Mouse (Mus musculus) spleen, postnatal 10 days (tissue): Measurements from ENCODE around the gene Dnase2b.

Experiments used
- DNase-seq, 2 experiments: peaks; one replicate each; pipeline ENCODE4 v3.0.0; 2021 to 2022; ENCODE audit warnings: low spot score in 2 of 2

Dnase2b gene

DNA sequence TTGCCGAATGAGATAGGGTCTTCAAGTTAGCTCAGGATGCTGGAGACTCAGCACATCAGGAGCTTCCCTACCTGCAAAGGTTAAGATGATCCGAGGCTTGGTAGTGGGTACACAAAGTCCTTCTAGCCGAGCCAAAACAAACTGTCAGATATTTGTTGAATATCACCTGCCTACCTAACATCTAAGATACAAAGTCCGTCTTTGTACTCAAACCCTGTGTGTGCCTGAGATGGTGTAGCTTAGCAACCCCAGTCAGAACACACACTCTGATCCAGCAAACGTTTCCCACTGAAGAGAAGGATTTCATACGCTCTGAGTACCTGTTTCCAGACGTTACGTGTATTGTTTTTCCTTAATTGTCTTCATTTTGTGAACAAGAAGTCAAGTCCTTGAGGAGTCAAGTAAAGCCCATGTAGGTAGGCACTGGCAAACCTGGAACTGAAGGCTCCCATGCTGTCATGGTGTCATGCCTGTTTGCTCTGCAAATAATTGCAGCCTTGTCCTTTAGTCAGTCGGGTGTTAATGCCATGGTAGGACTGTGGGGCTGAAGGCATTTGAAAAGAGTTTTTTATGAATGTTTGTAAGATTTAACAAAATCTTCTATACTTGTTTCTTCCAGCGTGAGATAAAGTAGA lies 45.1 kb downstream of the Dnase2b start, which contains the start of gene Uox:
TSS of gene Uox (plus strand) at position 279 of the 635 bp plus-strand sequence.
- no peak for DNase-seq

DNA sequence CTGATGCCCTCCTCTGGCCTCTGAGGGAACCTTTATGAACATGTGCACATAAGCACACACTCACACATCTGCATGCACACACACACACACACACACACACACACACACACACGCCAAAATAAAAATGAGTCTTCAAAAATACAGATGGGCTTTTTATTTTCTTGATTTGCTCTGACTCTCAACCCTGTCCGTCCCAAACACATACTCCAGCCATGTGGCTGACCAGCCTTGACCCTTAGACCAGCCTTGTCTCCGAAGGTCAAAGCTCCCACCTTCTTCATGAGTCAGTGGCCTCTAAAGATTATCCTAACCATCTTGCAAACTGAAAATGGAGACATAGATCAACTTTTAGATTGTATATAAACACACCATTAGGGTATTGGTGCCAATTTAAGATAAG lies 45.8 kb downstream of the Dnase2b start:
- DNase-seq: no peak

DNA sequence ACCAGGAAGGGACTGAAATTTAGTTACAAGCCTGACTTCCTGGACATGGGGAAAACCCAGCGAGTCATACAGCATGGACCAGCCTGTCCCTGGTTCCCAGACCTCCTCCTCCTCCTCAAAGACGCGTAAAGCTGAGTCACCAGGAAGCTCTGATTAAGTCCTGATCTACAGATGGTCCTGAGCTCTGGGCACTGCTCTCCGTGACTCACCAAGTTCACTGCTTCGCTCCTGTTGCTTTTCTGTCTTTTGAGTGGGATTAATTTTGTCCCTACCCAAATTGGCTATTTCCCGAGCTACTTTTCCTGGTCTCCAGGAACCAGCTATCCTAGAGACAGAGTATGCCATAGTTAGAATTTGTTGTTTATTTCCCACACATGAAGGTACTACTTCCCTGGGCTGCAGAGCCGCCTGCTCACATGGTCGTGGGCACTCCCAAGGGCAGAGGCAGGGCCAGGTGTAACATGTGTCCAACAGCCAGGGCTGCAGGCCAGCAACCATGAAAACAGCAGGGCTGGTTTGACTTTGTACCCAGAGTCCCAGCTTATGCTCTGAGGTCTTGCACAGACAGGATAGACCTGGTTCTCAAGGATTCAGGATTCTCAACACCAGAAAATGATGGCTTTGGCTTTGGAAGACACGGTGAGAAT lies 47.4 kb downstream of the Dnase2b start:
- DNase-seq: no peak

DNA sequence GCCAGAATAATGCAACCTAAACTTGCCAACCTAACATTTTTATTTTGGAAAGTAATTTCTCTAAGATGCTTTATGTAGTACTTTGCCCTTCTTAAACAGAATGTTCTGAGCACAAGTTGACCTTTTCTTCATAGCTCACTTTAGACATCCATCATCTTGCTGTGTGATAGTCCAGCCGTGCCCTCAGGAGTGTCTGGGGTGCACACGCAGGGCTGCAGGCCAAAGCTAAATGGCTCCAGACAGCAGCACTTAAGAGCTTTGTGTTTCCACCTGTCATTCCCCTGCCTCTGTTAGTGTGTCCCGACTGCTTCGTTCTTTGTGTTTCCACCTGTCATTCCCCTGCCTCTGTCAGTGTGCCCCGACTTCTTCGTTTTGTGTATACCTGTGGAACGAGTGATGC lies 48.0 kb downstream of the Dnase2b start:
- no peak for DNase-seq

DNA sequence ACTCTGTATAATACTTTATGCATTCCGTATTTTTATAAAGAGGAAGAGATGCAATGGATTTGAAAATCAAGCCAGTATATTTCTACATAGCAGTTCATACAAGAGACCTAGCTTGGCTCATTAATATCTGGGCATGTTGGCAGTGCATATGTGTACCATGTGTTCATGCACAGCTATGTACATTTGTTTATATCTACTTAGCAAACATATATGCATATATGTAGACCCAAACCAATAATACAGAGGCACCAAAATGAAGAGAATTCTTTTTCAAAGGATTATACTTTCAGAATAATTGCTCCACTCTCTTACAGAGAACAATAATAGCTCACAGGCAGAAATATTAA lies 50.4 kb downstream of the Dnase2b start:
- no peak for DNase-seq

DNA sequence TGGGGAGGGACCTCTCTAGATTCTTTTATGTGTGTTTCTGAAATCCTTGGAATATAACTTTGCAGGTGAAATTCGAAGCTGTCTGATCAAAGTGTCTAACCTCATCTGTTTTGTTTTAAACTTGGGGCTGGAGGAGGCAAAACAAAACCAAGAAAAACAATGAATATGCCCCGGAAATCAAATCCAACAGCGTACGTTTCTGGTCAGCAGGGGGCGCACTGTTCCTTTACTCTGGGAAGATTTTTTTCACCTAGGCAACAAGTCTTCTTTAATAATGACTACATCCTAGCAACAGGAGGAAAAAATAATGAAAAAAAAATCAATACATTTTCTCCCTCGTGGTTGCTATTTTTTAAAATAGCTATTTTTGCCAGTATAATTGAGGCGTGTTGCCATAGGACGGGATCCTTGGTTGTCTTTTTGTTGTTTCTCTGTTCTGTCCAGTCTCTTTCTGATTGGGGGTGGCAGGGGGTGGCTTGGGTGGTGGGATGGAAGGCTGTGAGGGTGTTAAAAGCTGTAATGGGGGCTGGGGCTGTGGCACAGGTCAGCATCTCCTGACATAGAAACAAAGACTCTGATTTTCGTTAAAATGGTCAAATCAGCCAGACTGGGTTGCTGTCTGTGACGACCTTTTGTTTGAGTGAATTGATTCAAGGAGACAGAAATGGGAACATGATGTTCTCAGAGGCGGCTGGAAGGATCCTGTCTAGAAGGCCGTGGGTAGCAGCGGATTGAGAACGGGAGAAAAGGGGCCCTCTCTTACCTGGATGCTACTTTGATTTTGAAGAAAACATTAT lies 50.9 kb downstream of the Dnase2b start:
- DNase-seq: peak; percentile 47 to 81

DNA sequence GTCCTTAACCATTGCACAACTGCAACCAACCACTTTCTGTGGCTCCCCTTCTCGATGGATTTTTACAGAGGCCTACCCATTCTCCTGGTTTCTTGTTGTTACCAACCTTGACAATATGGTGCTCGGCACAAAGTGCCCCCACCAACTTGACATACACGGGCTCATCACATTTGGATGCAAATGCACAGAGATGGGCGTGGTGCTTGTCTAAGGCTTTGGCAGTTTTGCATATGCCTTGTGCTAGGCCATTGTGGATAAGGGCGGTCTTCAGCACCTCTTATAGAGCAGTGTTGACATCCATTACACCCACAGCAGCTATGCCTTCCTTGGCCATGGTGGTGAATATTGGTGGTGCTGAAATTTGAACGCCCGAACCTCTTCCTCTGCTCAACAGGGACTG lies 52.5 kb downstream of the Dnase2b start:
- no peak for DNase-seq

DNA sequence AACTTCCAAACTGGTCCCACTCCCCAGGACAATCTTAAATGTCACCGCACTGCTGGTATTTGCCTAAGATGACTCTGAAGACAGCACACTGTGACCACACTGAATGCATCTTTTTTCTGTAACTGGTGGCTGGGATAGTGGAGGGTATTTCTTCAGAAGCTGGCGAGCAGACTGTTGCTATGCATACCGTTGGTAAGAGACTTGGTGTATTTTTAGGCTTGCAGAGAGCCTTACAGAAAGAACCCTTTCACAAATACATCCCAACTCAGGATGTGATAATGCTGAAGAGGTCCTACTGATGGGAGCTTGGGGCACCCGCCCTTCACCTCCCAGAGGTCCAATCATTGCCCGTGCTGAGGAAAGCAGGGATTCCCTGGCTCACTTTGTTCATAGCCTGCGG lies 57.9 kb downstream of the Dnase2b start:
- DNase-seq: no peak

DNA sequence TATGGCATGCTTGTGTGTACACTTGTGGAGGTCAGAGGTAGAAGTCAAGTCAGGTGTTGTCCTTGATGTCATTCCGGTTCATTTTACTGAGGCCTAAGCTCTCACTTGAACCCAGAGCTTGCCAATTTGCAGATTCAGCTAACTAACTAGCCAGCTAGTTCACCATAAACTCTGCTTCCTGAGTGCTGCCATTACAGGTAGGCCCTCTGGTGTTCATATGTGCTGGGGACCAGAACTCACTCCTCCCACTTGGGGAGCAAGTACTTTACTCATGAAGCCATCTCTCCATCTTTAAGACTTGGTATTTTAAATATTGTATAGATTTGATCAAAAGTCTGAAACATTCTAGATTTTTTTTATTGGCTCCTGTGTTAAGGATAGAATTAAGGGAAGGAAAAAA lies 58.8 kb downstream of the Dnase2b start:
- DNase-seq: no peak

DNA sequence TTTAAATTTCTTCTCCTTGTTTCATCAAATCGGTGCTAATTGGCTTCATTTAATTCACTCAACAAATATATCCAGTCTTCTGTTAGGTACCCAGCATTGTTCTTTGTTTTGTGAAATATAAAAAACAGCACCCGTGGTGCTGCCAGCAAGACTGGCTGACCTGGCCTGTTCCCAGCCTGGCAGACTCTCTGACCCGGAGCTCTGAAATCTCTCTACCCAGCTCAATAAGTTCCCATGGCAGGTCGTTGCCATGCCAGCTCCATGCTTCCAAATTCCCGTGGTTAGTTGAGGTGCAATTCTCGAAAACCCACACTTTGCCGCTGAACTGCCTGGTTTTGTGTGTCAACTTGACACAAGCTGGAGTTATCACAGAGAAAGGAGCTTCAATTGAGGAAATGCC lies 60.6 kb downstream of the Dnase2b start:
- no peak for DNase-seq

DNA sequence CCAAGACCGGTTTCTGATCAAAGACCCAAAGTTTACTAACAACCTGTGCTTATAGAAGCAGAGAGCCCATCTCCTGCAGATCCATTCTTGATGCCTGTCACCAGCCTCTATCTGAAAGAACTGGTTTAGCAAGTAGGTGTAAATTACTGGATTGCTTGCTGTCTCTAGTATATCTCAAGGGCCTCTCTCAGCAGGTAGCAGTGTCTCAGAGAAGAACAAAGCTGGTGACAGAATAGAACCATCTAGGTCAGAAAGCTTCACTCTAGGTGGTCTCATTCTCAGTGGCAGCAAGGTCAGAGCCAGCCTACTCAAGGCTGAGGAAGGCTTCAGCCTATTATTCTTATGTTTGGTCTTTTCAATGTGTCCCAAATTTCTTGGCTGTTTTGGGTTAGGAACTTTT lies 71.8 kb downstream of the Dnase2b start:
- no peak for DNase-seq

DNA sequence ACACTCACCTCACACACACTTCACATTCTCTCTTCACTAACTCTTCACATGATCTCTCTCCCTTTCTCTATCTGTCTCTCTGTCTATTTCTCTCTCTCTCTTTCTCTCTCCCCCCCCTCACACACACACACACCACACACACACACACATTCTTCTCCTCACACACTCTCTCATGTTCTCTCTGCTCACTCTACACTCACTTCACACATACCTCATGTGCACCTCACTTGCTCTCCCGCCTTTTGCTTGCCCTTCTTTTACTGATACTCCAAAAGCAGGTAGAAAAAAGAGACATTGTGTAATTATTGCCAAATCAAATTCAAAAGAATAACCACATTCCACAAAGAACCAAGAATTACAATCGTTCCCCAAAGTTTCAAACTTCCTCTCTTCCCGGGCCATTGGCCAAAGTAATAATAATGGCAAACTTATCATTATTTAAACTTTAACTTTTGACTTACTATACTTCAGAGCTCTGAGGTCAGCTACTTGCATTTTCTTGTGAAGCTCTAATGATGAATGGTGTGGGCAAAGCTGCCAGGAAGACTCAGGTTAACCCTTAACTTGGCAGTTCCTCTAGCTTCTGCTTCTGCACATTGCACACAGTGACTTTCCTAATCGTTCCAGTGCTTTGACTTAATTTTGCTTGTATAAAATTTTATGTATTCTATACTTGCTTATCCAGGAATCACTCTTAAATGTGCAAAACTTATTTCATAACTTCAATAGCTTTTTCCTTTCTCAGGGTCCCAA lies 74.7 kb downstream of the Dnase2b start:
- no peak for DNase-seq

DNA sequence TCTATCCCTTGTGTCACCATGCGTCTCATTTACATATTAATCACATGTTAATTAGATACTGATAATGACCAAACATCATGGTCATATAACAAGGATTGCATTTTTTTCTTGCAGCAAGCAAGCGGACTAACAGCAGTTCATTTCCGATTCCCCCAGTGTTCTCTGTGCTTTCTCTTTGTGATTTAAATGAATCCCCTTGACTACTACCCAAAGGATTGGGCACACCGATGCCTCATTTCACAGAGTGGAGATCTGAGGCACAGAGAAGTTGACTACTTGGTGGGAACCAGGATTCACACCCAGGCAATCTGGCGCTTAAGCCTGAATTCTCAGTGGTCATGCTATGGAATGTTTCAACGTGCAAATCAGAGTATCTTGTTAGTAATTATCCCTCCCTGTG lies 80.4 kb downstream of the Dnase2b start:
- DNase-seq: no peak
